Mouse (Mus musculus) frontal cortex, postnatal 25 days (tissue): Measurements from ENCODE around the gene Brip1.

Source experiments
- DNase-seq, 2 experiments: peaks; one replicate each; pipeline ENCODE4 v3.0.0; 2022; ENCODE audit warnings: low spot score in 2 of 2

Gene Brip1

GRCm38 (mm10) chr11:86026556-86027194 is 174.3 kb downstream of the Brip1 start:
- DNase-seq, result no peak

GRCm38 (mm10) chr11:86022439-86022838 is 178.6 kb downstream of the Brip1 start:
- no peak for DNase-seq

- DNase-seq, result no peak
Observed at GRCm38 (mm10) chr11:86020033-86020432, 181.0 kb downstream of the Brip1 start.

GRCm38 (mm10) chr11:86016242-86016641 is 184.8 kb downstream of the Brip1 start:
- no peak for DNase-seq

- DNase-seq, result no peak
Observed at GRCm38 (mm10) chr11:86013087-86013486, 187.9 kb downstream of the Brip1 start.

- no peak for DNase-seq
Observed at GRCm38 (mm10) chr11:86010458-86010857, 190.5 kb downstream of the Brip1 start.

GRCm38 (mm10) chr11:86008211-86008905 is 192.6 kb downstream of the Brip1 start:
- DNase-seq, result no peak
